Mouse (Mus musculus) spleen, adult 2 months (tissue): ENCODE measurements around the gene Rabep2.

Source experiments
- CTCF ChIP-seq: fragments of 200-500 bp; IDR thresholded peaks from 2 replicates; pipeline ENCODE4 v1.5.1; 2011; ENCODE audit warnings: mild to moderate bottlenecking, inconsistent platforms; ENCODE audit not compliant: insufficient read depth, insufficient read length, insufficient replicate concordance; ENCODE audit errors: extremely low read depth
- POLR2A ChIP-seq: fragments of 200-500 bp; IDR thresholded peaks from 2 replicates; pipeline ENCODE4 v1.6.1; 2011; ENCODE audit warnings: low read depth, low read length, inconsistent platforms

DNA sequence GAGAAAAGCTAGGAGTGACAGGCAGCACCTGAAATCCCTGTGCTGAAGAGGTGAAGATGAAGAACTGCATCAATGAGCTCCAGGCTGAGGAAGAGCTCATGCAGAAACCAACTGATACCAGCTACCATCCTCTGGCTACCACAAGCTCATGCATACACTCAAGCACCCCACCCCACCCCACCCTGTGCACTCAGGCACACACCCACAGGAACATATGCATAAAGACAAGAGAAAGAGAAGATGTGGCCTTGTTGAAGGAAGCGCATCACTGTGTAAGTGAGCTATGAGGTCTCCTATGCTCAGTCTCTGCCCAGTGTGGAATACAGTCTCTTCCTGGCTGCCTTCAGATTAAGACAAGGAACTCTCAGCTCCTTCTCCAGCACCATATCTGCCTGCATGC lies 40.4 kb upstream of the Rabep2 start:
- TF ChIP-seq CTCF (no peak), POLR2A (no peak)
